Mouse (Mus musculus) neural tube, embryonic 13.5 days (tissue): ENCODE data around the gene Dpf3. TPM values are rescaled to one million over a fixed set of nuclear protein-coding genes. Genes with fewer than 3 reads are reported as not detected.

ENCODE experiments used
- ATAC-seq: fragments of 200-750 bp; cut with Nextera tagmentation; 2 replicates; pipeline ENCODE4 v1.8.0; 2017; ENCODE audit warnings: low read depth, mild to moderate bottlenecking, moderate TSS enrichment, moderate library complexity
- H3K27ac ChIP-seq: fragments of 300-500 bp; sonication (generic); replicated peaks from 2 replicates; pipeline ENCODE4 v1.5.1; 2015; ENCODE audit warnings: moderate library complexity, mild to moderate bottlenecking, inconsistent platforms
- H3K27me3 ChIP-seq: fragments of 300-500 bp; sonication (generic); 2 replicates; pipeline ENCODE4 v1.6.1; 2015; ENCODE audit warnings: mild to moderate bottlenecking, inconsistent platforms
- H3K36me3 ChIP-seq: fragments of 300-500 bp; sonication (generic); 2 replicates; pipeline ENCODE4 v1.6.1; 2015; ENCODE audit warnings: mild to moderate bottlenecking, inconsistent platforms
- H3K4me1 ChIP-seq: fragments of 300-500 bp; sonication (generic); replicated peaks from 2 replicates; pipeline ENCODE4 v1.6.1; 2015; ENCODE audit warnings: inconsistent platforms
- H3K4me2 ChIP-seq: fragments of 300-500 bp; sonication (generic); 2 replicates; pipeline ENCODE4 v1.6.1; 2015; ENCODE audit warnings: inconsistent platforms, mild to moderate bottlenecking, moderate library complexity
- H3K4me3 ChIP-seq: fragments of 300-500 bp; sonication (generic); 2 replicates; pipeline ENCODE4 v1.5.1; 2015; ENCODE audit warnings: mild to moderate bottlenecking, inconsistent platforms
- H3K9ac ChIP-seq: fragments of 300-500 bp; sonication (generic); 2 replicates; pipeline ENCODE4 v1.6.1; 2015; ENCODE audit warnings: moderate library complexity, mild to moderate bottlenecking, inconsistent platforms
- H3K9me3 ChIP-seq: fragments of 300-500 bp; sonication (generic); 2 replicates; pipeline ENCODE4 v1.6.1; 2016; ENCODE audit warnings: inconsistent platforms
- WGBS: fragments of 180-500 bp; shearing (Covaris S2); methylation state at CpG from one replicate; pipeline ENCODE4 v1.1.7; 2015; 5-methylcytosine and 5-hydroxymethylcytosine counted together
- polyA plus RNA-seq: library from polyadenylated mRNA; unstranded; fragments of >200 nt; fragmentation: Nextera tagmentation; extraction: Ambion mirVana; gene quantifications from 2 replicates; pipeline ENCODE4 v1.2.1, GENCODE M21; 2015

Gene Dpf3
- polyA plus RNA-seq, 1 experiment from 2014 or later, result 21.7 TPM

DNA sequence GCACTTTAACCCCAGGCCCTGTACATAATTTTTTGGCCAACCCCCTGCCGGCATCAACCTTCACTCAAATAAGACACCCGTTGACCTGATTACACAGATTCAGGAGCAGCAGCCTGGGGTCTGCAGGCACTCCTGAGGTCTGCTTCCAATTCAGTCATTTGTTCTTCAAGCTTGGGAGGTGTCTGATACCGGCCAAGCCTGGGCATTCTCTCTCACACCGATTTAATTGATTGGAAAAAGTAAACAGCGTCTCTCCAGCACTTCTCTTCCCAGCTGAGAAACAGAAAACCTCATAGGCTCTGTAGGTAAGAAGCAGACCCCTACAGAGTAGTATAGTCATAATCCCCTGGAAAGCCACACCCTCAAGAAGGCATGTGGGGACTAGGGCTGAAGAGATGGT, 61.2 kb downstream of the Dpf3 start:
- H3K4me3 ChIP-seq, result no peak overlapping the region
- H3K4me2 ChIP-seq, result no peak overlapping the region
- H3K9me3 ChIP-seq, result no peaks in the 10 kb centered on the region
- ATAC-seq, result no peak
- no peaks in the 10 kb centered on the region for H3K36me3 ChIP-seq
- peaks cover 23% of the 10 kb centered on the region for H3K4me1 ChIP-seq
- H3K27me3 ChIP-seq, result no peaks in the 10 kb centered on the region
- 75% methylated on average over 5 of the region's 5 CpGs for WGBS
- H3K9ac ChIP-seq, result no peak overlapping the region
- no peak overlapping the region for H3K27ac ChIP-seq

DNA sequence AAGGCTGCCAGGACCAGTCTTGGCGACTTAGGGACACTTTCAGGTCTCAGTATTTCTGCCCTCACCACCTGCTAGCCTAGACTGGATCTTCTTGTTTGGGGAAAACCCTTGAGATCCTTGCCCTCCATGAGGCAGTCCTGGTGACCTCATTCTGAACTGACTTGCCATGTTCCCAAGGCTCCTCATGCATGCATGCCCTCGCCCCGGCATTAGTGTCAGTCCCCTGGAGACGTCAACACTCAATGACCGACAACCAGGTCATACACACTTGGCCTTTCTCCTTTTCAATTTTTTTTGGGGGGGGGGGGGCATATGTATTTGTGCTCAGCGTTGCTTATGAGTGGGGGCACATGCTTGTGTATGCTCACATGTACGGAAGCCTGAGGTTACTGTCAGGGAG, 61.8 kb downstream of the Dpf3 start:
- Histone ChIP-seq H3K36me3 (no peaks in the 10 kb centered on the region), H3K4me1 (peaks cover 23% of the 10 kb centered on the region), H3K27me3 (no peaks in the 10 kb centered on the region), H3K4me2 (no peak overlapping the region), H3K9me3 (no peaks in the 10 kb centered on the region), H3K9ac (no peak overlapping the region), H3K4me3 (no peak overlapping the region), H3K27ac (no peak overlapping the region)
- no peak for ATAC-seq
- 80% methylated on average over 7 of the region's 7 CpGs for whole genome bisulfite sequencing

DNA sequence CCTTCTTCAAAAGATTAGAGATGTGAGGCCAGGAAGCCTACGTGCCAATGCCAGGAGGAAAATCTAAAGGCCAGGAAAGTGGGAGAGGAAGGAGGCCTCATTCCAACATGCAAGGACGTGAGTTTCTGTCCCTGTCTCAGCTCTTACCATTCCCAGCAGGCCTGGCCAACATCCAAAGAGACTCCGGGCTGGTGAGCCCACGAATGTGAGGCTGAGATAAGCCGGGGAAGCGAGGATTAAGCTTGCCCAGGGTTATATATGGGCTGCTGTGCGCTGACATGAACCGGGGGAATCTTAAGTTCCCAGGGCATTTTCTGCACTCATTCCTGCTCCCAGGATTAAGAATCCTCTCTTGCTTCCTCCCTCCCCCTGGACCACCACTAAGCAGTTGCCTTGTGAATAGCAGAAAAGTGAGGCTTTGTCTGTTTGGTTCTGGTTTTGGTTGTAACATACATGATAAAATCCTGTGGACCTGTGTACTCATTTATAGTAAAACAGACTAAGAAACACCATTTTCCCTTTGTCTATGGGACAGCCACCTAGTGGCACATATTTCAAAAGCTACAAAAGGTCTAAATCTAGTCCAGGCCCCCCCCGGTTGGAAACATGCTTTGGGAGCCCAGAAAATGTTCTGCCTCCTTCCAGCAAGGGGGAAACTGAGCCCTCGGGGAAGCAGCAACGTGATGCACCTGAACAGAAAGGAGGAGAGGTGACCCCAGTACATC, 62.6 kb downstream of the Dpf3 start:
- Histone ChIP-seq H3K9me3 (no peaks in the 10 kb centered on the region), H3K4me2 (no peak overlapping the region), H3K27me3 (no peaks in the 10 kb centered on the region), H3K36me3 (no peaks in the 10 kb centered on the region), H3K27ac (no peak overlapping the region), H3K4me1 (peaks cover 23% of the 10 kb centered on the region), H3K9ac (no peak overlapping the region), H3K4me3 (no peak overlapping the region)
- no peak for ATAC-seq
- 71% methylated on average over 11 of the region's 11 CpGs for WGBS

DNA sequence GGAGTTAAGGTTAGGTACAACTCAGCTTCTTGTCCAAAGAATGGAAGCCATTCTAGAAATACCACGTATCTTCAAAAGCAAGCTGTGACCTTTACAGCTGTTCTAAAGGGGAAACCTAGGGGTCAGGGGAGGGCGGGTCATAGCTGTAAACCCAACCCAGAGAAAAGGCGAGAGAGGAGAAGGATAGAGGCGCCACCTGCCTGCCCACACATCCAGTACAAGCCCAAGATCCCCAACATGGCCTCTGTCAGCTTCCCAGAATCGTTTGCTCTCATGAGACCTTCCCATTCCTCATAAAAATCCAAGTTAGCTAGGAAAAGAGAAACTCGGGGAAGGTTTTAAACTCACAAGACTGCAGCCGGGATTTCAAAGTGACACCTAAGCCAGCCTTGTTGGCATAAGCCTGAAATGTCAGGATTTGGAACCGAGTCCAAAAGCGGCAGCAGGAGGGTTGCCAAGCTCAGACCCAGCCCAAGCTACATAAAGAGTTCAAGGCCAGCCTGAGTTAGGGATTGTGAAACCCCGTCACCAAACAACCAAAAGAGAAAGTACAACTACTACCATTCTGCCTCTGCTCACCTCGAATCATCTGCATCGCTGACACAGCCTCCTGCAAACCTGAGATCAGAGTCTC, 63.3 kb downstream of the Dpf3 start:
- Histone ChIP-seq H3K27me3 (no peaks in the 10 kb centered on the region), H3K4me1 (peaks cover 23% of the 10 kb centered on the region), H3K27ac (no peak overlapping the region), H3K4me3 (no peak overlapping the region), H3K4me2 (no peak overlapping the region), H3K9ac (no peak overlapping the region), H3K36me3 (no peaks in the 10 kb centered on the region), H3K9me3 (no peaks in the 10 kb centered on the region)
- 79% methylated on average over 12 of the region's 12 CpGs for WGBS
- ATAC-seq, result no peak

DNA sequence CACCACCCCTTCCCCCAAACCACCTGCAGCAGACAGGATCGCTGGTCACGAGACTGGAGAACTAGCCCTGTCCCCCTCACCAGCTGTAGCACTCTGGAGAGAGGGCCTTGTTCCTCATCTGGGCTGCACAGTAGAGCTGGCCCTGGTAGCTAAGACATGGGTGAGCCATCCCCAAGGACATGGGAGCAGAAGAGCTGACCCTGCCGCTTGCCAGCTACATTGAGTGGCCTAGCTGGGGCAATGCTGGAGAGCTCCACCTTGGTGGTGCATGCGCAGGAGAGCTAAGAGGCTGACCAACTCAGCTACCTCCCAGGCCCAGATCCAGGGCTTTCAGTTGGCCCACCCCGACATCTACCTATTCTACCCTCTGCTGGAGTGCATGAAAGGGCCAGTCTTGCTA, 67.2 kb downstream of the Dpf3 start:
- Histone ChIP-seq H3K9me3 (no peaks in the 10 kb centered on the region), H3K36me3 (no peaks in the 10 kb centered on the region), H3K9ac (no peak overlapping the region), H3K4me2 (no peak overlapping the region), H3K27ac (no peak overlapping the region), H3K27me3 (no peaks in the 10 kb centered on the region), H3K4me1 (peaks cover 8% of the 10 kb centered on the region; the same call in 1 of the 2 replicates), H3K4me3 (no peak overlapping the region)
- WGBS, result 95% methylated on average over 5 of the region's 5 CpGs
- no peak for ATAC-seq

DNA sequence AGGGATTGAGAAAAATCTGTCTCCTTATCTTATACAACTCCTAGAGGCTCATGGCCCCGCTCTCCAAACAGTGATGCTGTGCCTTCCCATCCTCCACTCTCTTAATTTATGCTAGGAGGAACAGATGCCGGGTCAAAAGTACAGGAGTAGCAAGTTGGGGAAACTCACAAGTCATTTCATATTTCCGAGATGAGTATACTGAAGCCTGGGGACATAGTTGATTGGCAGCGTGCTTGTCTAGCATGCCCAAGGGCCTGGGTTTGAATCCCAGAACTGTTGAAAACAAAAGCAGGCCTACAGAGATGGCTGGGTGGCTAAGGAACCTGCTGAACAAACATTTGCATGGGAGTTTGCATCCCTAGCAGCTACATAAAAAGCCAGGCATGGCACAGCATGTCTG, 72.3 kb downstream of the Dpf3 start:
- no peaks in the 10 kb centered on the region for H3K9me3 ChIP-seq
- no peak overlapping the region for H3K9ac ChIP-seq
- no peaks in the 10 kb centered on the region for H3K27me3 ChIP-seq
- H3K27ac ChIP-seq, result no peak overlapping the region
- 71% methylated on average over 4 of the region's 4 CpGs for WGBS
- no peak for ATAC-seq
- H3K4me3 ChIP-seq, result no peak overlapping the region
- H3K4me2 ChIP-seq, result no peak overlapping the region
- H3K36me3 ChIP-seq, result no peaks in the 10 kb centered on the region
- H3K4me1 ChIP-seq, result peaks cover 13% of the 10 kb centered on the region

DNA sequence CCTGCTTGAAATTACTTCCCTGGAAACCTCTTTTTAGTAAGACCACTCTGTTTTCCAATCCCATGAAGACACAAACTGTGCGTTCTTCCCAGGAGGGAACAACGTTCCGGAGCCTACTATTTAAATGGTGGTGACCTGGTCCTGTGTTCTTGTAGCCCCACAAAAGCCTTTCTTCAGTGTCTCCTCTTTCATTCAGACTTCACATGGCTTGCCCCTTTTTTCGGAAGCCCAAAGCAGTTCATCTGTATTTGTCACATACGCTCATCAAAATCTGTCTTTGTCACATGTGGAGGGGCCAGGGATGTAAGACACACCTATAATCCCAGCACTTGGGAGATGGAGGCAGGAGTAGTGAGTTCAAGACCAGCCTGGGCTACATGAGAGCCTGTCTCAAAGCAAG, 73.8 kb downstream of the Dpf3 start:
- Histone ChIP-seq H3K36me3 (no peaks in the 10 kb centered on the region), H3K4me1 (peaks cover 13% of the 10 kb centered on the region), H3K27me3 (no peaks in the 10 kb centered on the region), H3K27ac (no peak overlapping the region), H3K4me3 (no peak overlapping the region), H3K4me2 (no peak overlapping the region), H3K9ac (no peak overlapping the region), H3K9me3 (no peaks in the 10 kb centered on the region)
- no peak for ATAC-seq
- WGBS, result 74% methylated on average over 5 of the region's 5 CpGs

DNA sequence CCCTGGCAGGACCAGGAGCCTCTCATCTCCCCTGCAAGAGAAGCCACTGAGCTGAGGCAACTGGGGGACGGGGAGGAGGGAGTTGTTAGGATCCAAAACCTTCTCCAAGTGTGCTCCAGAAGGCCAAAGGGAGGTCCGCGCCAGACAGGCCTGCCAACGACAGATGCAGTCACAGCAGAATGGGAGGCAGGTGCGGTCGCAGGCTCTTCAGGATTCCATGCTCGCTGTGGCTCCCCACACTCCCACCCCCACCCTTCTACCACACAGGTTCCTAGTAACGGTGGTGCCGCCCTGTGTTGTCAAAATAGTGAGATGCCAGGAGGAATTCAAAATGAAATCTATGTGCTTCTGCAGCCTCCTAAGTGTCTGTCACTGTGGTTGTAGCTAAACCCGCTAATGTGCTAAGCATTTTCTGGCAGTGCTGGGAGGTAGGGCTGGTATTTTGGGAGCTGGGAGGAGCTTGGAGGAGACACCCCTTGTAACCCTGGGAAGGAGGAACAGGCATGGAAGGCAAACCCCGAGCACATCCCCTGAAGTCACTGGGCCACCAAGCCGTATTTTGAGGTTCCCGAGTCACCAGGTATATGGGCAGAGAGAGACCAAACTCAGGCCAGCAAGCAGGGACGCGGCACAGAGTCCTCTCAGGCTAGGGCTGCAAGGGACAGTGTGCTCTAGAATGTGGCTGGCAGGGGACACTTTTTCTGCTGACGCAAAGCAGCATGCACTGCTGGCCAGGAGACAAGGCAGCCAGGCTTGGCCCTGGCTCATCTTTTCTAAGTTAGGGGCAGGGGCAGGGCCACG, 75.6 kb downstream of the Dpf3 start:
- no peak overlapping the region for H3K4me2 ChIP-seq
- no peak overlapping the region for H3K4me3 ChIP-seq
- WGBS, result 63% methylated on average over 17 of the region's 17 CpGs
- no peaks in the 10 kb centered on the region for H3K27me3 ChIP-seq
- ATAC-seq, result no peak
- no peaks in the 10 kb centered on the region for H3K9me3 ChIP-seq
- H3K9ac ChIP-seq, result no peak overlapping the region
- peaks cover 13% of the 10 kb centered on the region for H3K4me1 ChIP-seq
- H3K27ac ChIP-seq, result 0 out of 2 replicates have a peak overlapping the region, but pooled peaks have one; percentile 23
- H3K36me3 ChIP-seq, result no peaks in the 10 kb centered on the region

DNA sequence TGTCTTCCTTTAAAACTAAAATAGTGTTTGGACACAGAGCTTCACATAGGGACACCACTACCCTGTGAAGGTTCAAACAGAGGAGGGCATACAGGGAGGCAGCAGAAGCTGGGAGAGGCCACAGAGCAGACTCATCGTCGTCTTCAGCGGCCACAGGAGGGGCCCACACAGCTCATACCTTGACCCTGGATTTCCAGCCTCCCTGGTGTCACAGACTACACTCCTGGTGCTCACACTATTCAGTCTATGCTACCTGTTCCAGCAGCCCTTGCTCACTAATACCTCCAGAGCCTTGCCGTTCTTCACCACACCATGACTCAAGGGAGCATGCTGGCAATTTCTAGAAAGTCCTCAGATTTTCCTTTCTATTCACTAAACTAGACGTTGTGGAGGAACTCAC, 76.5 kb downstream of the Dpf3 start:
- Histone ChIP-seq H3K4me2 (no peak overlapping the region), H3K4me3 (no peak overlapping the region), H3K4me1 (peaks cover 13% of the 10 kb centered on the region), H3K9ac (no peak overlapping the region), H3K27me3 (no peaks in the 10 kb centered on the region), H3K9me3 (no peaks in the 10 kb centered on the region), H3K36me3 (no peaks in the 10 kb centered on the region), H3K27ac (no peak overlapping the region)
- ATAC-seq, result no peak
- WGBS, result 81% methylated on average over 5 of the region's 5 CpGs

DNA sequence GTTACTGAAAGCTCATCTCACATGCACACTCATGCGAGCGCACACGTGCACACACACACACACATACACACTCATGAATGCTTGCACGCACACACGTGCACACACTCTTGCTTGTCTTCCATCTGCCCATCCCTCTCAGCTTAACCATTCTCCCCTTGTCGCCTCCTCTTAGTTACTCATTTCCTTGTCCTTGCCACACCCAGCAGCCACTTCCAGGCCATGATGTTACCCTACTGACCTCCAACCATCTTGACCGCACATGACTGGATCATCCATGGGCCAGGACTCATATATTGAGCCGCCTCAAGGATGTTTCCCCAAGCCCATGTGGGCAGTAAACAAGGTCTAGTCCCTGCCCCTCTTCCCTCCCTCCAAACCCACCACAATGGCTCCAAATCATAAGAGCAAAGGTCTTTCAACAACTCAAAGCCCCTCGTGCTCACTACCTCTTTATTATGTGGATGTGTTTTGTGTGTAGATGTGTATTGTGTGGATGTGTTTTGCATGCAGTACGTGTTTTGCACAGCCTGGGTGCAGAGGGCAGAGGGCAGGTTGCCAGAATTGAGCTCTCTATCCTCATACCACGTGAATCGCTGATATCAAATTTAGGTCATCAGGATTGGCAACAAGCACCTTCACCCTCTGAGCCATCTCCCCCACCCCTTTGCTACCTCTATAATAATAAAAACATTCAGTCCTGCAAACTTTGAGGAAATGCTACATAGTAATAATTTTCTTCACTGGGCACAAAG, 82.0 kb downstream of the Dpf3 start:
- 94% methylated on average over 12 of the region's 12 CpGs for WGBS
- Histone ChIP-seq H3K4me1 (no peaks in the 10 kb centered on the region), H3K4me3 (no peak overlapping the region), H3K27ac (no peak overlapping the region), H3K4me2 (no peak overlapping the region), H3K9me3 (no peaks in the 10 kb centered on the region), H3K27me3 (no peaks in the 10 kb centered on the region), H3K36me3 (no peaks in the 10 kb centered on the region), H3K9ac (no peak overlapping the region)
- no peak for ATAC-seq

DNA sequence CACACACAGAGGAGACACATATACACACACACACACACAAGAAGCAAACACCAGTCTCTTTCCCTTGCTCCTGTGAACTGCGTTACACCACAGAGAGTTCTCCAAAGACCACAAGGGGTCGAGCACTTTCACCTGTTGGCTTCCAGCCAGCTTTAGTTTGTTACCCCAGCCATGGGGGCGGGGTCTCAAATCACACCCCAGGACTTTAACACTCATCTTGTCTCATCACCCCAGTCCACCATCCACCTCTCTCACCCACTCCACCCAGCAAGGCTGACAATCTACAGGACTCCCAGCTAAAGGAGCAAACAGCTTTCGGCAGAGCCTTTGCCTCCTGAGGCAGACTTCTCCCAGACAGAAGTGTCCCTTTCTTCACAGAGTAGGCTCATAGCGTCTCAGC, 85.2 kb downstream of the Dpf3 start:
- H3K36me3 ChIP-seq, result no peaks in the 10 kb centered on the region
- no peak overlapping the region for H3K4me3 ChIP-seq
- no peaks in the 10 kb centered on the region for H3K9me3 ChIP-seq
- no peak overlapping the region for H3K9ac ChIP-seq
- WGBS, result 81% methylated on average over 5 of the region's 5 CpGs
- H3K27ac ChIP-seq, result no peak overlapping the region
- H3K4me2 ChIP-seq, result no peak overlapping the region
- no peaks in the 10 kb centered on the region for H3K4me1 ChIP-seq
- ATAC-seq, result no peak
- no peaks in the 10 kb centered on the region for H3K27me3 ChIP-seq

DNA sequence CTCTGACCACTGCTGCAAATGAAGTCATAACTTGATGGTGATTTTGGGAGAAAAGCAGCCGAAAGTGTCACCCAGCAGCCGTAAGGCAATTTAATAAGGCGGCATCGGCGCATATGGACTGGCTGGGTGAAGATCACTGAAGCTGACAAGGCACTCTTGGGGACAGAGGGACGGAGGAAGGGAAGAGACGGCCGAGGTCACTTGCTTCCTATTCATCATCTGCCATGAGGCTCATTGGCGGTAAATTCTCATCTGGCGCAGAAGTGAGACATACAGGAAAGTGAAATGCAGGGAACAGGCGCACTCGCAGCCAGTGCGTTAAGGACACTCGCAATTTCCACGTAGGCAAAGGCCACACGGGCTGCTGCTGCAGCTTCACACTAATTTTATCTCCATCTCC, 95.5 kb downstream of the Dpf3 start:
- 83% methylated on average over 16 of the region's 16 CpGs for WGBS

More for the DNA sequence above, 95.5 kb downstream of the Dpf3 start:
- H3K27ac ChIP-seq, result no peak overlapping the region
- H3K36me3 ChIP-seq, result no peaks in the 10 kb centered on the region
- H3K9me3 ChIP-seq, result no peaks in the 10 kb centered on the region
- no peak overlapping the region for H3K4me2 ChIP-seq
- ATAC-seq, result no peak
- H3K4me3 ChIP-seq, result no peak overlapping the region
- H3K4me1 ChIP-seq, result peaks cover 21% of the 10 kb centered on the region; the same call in 1 of the 2 replicates
- no peak overlapping the region for H3K9ac ChIP-seq
- H3K27me3 ChIP-seq, result no peaks in the 10 kb centered on the region
